Mouse (Mus musculus) olfactory bulb, adult 2 months (tissue): Measurements from ENCODE around the gene Yod1.

Source experiments
- CTCF ChIP-seq: fragments of 200-500 bp; IDR thresholded peaks from 2 replicates; pipeline ENCODE4 v1.5.1; 2012; ENCODE audit warnings: low read depth, mild to moderate bottlenecking, low read length, moderate library complexity; ENCODE audit not compliant: insufficient read depth
- POLR2A ChIP-seq: fragments of 200-500 bp; IDR thresholded peaks from 2 replicates; pipeline ENCODE4 v1.6.1; 2012; ENCODE audit warnings: mild to moderate bottlenecking, low read depth, low read length, moderate library complexity; ENCODE audit not compliant: insufficient read depth

DNA sequence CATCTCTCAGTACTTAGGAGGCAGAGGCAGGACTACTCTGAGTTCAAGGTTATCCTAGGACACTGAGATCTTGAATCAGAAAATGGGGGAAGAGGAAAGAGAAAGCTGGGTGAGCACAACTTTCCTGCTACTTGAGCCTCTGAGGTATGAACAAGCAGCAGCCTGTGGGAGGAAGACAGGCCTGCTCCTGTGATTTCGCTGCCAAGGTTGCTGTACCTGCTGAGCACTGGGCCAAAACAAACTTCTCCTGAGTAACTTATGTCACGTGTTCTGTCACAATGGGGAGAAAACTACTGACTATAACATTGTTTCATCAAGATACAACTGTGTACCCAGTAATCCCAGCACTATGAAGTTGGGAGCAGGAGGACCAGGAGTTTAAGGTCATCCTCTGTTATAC, 13.5 kb upstream of the Yod1 start:
- TF ChIP-seq CTCF: no peak
- TF ChIP-seq POLR2A: no peak
